In the genomic region with DNA sequence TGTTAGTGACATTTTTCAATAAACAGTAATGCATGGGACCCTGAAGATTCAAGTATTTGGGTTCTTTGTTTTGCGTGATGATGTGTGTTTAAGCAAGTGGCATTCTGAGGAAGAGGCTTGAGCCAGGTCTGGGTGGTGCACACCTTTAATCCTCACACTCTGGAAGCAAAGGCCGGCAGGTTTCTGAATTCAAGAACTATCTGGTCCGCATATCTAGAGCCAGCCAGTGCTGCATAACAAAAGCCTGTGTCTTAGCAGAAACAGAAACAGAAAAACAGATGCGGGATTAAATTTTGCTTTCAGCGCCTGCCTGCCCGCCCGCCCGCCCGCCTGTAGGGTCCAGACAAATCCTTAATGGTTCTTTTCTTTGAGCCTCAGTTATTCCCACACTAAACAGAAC, we compare ENCODE assay signal across 25 mouse cellular contexts.
"Had no signal": no experiment of that assay in that cellular context is flagged by ENCODE, and none has a peak within 500 bp of the region (broad histone marks: within the 10 kb centered on the region; RNA-seq: fewer than 3 reads in every experiment).

No protein-coding gene starts in this region.

- DNase-seq: gastrocnemius, postnatal 10 days; gastrocnemius, postnatal 36 days; heart, adult 11 months; heart, adult 2 months; heart, postnatal 14 days; heart, postnatal 36 days; kidney, adult 11 months; kidney, adult 2 months; kidney, postnatal 14 days; kidney, postnatal 36 days; layer of hippocampus, adult 9-11 months; layer of hippocampus, postnatal 36 days; left cerebral cortex, postnatal 4 days had no signal

- H3K27me3 ChIP-seq: heart, embryonic 15.5 days; hindbrain, embryonic 15.5 days; limb, embryonic 13.5 days had no signal

- H3K9ac ChIP-seq: heart, embryonic 13.5 days; heart, embryonic 15.5 days; hindbrain, embryonic 13.5 days; hindbrain, embryonic 15.5 days; limb, embryonic 13.5 days; limb, embryonic 15.5 days; liver, embryonic 12.5 days; liver, embryonic 14.5 days had no signal

- H3K4me3 ChIP-seq: heart, adult 2 months; heart, embryonic 13.5 days; heart, embryonic 15.5 days; hindbrain, embryonic 13.5 days; hindbrain, embryonic 15.5 days; limb, embryonic 13.5 days; limb, embryonic 15.5 days; liver, embryonic 12.5 days had no signal

- H3K4me2 ChIP-seq: heart, embryonic 11.5 days; heart, embryonic 13.5 days; heart, embryonic 15.5 days; hindbrain, embryonic 13.5 days; hindbrain, embryonic 15.5 days; limb, embryonic 13.5 days; limb, embryonic 15.5 days; liver, embryonic 12.5 days had no signal

- ATAC-seq: hindbrain, postnatal 0 days; intestine, embryonic 16.5 days; liver, embryonic 12.5 days had no signal

- H3K36me3 ChIP-seq: heart, embryonic 13.5 days; heart, embryonic 15.5 days; hindbrain, embryonic 13.5 days; hindbrain, embryonic 15.5 days; limb, embryonic 13.5 days; limb, embryonic 15.5 days; liver, embryonic 12.5 days had no signal

- H3K9me3 ChIP-seq: heart, embryonic 13.5 days; heart, embryonic 15.5 days; hindbrain, embryonic 13.5 days; hindbrain, embryonic 15.5 days; limb, embryonic 13.5 days; limb, embryonic 15.5 days; liver, embryonic 12.5 days had no signal

- H3K27ac ChIP-seq: heart, adult 2 months; heart, embryonic 13.5 days; heart, embryonic 15.5 days; hindbrain, embryonic 13.5 days; hindbrain, embryonic 15.5 days; hindbrain, postnatal 0 days; kidney, postnatal 0 days; limb, embryonic 13.5 days; limb, embryonic 15.5 days; liver, embryonic 12.5 days; liver, embryonic 14.5 days had no signal
